Mouse (Mus musculus): Measurements from ENCODE around the gene Rab30.

GRCm38 (mm10) chr7:92742341-92742741 lies 938 bp downstream of the Rab30 start:
- TF ChIP-seq CTCF (conservative IDR thresholded peaks at IDR 0.05 in 1 of 2, IDR thresholded peaks at IDR 0.05 in 1 of 2; ENCODE audit: low read depth in 2 of 2, low read length in 2 of 2): no peak
- TF ChIP-seq POLR2A (IDR thresholded peaks at IDR 0.05; ENCODE audit: low read depth, low read length): no peak
- no peak for TF ChIP-seq UBTF (IDR thresholded peaks at IDR 0.05; ENCODE audit: low read depth, low read length)
- no peak for TF ChIP-seq ELF1 (IDR thresholded peaks at IDR 0.05; ENCODE audit: low read depth, low read length)
